Mouse (Mus musculus) cerebellum, postnatal 25 days (tissue): ENCODE results near the gene Grap2.
A peak's percentile ranks its signal among the peaks of the same experiment; 100 is the strongest.
"Not testable (repeated sequence)": the region's sequence is repeated elsewhere in the genome, so short reads cannot be mapped to it uniquely, and the experiment has no call there.

ENCODE experiments used
- DNase-seq, 2 experiments: peaks; one replicate each; pipeline ENCODE4 v3.0.0; 2021; ENCODE audit warnings: mixed read lengths in 2 of 2

Gene Grap2

DNA sequence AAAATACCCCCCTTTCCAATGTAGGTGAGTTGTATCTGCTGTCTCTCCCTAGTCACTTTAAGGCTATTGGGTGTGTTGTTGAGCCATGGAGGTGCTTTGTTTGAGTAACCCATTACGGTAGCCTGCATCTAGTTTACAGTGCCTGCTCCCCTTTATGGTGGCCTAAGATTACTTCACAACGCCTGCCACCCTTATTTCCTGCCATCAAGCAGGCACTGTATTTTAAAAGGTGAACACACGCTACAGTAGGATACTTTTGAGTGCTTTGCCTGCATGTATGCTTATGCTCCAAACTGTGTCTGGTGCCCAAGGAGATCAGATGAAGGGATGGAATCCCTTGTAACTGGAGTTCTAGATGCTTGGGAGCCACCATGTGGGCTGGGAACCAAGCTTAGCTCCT, 5.3 kb upstream of the Grap2 start:
- DNase-seq = no peak

DNA sequence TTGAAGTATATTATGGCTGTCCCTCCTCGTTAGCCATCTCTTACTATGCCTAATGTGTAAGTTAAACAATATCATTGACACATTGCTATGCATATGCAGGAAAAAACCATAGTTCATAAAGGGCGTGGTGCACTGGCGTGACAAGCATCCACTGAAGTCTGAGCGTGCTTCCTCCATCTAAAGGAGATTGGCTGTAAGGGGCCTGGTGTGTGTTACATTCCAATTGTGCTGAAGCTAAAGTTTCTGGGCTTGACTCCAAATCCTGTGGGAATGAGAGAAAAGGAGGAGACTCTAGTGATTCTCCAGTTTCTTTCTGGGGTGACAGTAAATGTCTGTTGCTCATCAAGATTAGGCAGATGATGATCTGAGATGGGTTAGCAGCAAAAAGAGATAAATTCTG, 4.7 kb upstream of the Grap2 start:
- no peak for DNase-seq

DNA sequence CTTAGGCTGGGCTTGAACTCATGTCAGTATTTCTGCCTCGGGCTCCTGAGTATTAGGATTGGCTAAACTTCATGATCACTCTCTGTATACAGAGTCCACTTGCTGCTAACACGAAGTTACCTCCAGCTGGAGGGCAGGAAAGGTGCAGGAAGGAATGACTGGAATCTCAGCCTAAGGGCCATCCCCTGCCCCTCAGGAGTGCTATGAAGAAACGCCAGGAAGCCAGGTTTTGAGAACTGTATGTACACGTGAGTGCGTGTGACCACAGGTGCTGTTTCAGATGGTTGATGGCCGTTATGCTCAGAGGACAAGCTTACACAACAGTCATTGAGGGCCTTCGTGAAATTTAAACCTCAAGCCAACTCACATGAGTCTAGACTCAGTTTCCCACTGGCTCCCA, 3.2 kb upstream of the Grap2 start:
- no peak for DNase-seq

DNA sequence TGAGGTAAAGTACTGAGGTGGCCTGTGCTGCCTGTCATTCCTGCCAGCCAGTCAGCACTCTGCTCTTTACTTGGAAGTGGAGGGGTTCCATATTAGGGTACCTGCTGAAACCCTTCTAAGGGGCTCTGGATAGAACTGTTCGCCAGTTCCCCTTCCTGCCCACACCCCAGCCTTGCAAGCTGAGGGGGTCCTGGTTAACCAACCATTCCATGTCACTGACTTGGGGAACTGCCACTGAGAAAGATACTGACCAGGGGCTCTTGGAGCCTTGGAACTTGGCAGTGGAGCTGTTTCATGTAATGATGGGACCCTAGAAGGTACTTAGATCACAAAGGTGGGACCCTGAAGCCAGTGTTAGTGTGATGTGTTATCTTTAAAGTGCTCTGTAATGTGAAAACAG, 2.2 kb upstream of the Grap2 start:
- no peak for DNase-seq

DNA sequence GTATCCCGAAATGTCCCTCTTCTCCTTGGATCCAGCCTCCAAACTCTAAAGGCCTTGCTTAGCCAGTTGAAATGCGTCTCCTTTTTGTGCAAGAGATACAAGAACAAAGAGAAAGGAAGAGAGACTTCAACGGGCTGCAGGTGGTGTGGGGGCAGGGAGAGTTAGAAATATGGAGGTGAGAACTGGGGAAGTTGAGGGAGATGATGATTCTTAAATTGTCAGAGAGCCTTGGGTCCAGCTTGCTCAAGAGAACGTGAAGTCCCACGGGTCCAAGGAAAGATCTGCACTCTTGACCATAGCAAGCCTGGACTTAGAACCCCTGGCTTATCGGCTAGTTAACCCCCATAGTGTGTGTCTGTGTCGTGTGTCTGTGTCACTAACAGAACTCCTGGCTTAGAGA, 783 bp upstream of the Grap2 start:
- no peak for DNase-seq

DNA sequence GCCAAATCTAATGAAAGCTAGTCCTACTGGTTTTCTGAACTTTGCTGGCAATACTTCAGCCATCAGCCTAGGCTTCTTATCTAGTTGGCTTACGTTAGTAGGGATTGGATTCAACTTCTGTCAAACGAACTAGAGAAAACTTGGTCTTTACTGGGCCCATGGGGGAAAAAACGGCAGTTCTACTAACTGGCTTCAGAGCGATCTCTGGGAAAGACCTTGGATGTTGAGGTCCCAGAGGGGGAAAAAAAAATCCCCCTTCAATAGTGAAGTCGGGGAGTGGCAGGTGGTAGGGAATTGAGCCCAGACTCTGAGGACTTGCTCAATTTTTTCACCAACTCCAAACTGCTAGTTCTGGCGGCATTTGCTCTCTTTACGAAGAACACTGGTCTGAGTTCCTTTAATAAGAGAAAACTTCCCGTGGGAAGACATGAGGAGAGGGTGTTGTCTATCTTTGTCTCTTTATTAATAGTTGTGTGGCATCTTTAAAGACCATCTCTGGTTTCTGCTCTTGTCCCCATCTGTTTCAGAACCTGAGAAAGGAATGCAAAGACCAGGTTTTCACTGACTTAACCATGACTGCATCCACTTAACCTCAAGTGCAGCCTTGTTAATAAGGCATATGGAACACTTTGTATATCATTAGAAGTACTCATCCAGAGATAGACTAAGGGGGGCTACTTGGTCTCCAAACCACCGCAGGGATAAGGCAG, 572 bp downstream of the Grap2 start:
- no peak for DNase-seq

DNA sequence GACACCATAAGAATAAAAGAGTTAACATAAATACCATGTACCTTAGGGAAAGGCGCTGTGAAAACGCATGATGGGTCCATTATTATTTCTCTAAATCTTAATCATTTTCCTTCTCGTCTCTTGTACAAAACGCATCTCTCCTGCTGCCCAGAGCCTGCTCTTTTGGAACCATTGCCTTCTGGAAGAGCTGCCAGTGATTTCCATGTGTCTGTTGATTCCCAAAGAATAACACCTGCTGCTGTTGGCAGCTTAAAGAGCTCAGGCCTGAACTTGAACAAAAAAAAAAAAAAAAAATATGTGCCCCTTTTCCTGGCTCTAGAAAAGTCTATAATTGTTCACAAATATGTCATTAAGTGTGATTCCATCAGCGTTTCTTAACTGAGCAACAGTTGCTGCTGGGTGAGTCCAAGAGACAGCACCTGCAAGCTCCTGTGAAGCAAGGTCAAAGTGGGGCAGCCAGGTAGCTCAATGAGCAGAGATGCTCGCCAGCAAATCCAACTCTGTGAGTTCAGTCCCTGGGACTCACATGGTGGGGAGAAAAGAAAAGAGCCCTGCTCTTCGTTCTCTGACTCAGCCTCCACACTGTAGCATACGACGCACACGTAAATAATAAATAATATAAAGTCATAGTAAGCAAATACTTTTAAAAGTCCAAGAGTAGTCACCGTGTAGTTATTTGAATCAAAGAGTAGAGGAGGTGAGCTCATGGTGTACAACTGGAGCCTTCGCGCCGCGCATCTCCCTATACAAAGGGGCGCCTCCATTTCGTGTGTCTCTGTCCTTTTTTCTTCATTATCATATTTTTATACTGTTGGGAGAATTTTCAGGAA, 2.0 kb downstream of the Grap2 start:
- peak; percentile 31 to 60 for DNase-seq

DNA sequence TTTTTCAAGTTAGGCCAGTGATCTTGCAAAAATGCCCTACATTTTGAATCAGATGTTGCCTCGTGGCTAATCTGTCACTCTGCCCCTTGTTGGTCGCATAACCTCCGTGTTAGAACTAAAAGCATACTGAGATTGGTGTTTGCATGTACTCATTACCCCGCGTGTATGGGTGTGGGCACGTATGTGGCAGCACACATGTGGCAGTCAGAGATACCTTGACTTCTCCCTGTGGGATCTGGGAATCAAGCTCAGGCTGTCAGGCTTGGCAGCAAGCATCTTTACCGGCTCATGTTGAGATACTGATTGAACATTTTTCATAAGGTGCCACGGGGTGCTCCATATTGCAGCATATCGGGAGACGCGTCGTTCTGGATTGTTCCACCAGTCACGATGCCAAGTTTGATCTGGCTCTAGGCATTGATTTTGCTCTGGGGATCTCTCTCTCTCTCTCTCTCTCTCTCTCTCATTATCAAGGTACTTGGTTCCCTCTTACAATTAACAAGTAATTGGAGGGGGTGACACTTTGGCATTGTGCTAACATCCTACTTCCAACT, 3.5 kb downstream of the Grap2 start:
- DNase-seq = peak in 1 of 2 experiments; percentile 19

DNA sequence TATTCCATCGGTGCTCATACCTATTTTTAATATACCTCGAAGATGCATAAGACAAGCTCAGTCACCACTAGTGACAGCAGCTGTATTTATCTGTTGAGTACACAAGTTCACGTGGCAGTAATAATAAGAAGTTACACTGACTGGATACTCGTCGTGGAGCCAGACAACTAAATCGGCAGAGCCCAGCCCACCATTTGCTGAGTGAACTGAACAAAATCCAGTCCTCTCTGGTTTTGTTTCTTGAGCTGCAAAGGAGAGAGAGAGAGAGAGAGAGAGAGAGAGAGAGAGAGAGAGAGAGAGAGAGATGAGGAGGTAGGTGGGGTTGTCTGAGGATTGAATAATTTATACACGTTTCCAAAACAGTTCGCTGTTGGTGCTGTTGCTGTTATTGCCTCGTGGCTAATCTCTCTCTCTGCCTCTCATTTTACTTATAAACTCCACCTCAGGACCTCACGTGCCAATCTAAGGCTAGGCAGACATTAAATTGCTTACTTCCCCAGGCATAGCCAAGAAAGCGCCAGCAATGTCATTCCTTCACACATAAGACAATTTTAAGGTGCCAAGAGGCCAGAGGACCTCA, 4.1 kb downstream of the Grap2 start:
- no peak for DNase-seq

DNA sequence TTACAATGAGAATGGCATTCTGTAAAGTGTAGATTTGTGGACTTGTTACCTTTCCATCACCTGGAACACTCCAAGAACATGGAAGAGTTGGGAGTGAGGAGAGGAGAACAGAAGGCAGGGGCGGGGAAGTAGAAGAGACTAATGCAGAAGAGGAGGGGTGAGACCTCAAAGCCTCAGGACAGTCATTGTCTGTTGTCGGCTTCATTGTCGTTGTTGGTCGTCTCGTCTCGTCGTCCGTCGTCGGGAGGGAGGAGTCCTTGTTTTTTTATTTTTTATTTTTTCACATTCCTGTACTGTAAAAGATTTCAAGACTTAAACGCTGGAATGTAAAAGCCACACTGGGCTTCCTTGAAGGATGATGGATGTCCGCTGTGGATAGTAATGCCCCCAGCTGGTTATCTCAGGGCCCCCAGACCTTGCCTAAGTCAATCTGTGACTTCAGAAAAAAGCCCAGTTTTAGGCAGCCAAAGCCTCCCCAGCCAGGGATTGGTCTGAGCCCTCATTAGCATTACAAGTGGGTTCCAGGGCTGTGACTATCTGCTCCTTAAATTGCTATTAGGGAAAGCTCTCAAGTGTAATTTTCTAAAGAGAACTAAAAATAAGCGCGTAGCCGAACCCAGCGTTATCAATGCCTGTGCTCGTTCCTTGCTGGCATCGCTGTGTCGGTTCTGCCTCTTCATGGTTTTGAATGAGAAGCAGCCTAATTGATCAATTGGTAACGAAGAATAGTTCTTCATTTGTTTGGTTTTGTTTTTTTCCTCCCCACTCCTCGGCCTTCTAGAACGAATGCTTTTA, 5.0 kb downstream of the Grap2 start:
- no peak for DNase-seq

DNA sequence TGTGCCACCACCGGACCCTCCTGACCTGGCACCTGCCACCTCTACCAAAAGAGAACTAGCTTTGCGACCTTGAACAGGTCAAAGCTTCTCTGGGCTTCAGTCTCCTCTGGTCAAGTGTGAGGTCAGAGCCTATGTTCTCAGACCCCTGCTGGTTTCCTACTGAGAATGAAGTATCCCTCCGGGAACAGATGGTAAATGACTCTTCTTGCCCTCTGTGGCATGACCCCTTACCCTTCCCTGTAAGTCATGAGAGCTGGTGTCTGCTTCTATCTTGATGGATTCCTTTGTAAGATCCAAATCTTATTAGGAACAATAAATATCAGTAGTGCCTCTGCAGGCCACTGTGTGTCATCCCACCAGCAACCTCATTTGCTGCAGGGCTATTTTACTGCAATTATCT, 6.7 kb downstream of the Grap2 start:
- no peak for DNase-seq

DNA sequence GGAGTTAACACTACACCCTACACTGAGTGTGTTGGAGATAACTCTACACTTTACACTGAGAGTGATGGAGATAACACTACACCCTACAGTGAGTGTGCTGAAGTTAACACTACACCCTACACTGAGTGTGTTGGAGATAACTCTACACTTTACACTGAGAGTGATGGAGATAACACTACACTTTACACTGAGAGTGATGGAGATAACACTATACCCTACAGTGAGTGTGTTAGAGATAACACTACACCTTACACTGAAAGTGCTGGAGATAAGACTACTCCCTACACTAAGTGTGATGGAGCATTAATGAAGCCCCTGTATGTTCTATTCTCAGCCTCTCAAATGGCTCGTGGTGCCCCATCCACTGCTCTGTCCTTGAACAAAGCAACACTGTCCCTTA, 8.2 kb downstream of the Grap2 start:
- not testable (repeated sequence) for DNase-seq

DNA sequence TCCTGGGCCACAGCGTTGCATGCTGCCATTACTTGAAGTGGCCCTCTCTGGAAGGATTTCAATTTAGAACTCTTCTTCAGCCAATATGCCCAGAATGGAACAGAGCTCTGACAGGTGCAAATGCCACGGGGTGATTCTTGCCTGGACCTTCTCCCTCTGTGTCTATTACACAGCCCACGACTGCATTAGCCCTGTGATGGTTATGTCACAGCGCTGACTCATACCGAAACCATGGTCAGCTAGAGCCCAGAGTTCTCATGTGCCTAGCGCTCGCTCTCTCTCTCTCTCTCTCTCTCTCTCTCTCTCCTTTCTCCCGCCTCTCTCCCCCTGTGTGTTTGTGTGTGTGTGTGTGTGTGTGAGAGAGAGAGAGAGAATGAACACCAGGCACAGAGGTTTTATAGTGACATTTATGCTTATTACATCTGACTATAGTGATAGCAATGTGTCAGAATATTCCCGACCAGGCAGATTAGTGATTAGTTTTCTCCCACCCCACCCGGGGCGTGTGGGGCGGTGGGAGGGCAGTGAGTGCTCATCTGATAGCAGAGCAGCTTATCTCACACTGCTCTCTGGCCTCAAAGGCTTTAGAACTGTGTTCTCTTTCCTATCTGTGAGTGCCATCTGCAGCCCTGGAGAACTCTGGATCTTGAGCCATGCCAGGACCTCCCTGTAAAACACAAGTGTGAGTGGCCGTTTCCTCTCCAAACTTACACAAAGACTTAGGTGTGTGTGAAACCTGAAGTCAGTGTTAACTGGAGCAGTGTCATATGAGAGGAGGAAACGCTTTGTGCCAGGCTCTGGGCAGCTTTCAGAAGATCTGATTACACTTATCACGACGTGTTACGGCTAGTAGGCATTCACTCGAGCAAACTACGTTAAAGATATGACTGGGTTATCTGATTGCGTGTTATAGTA, 10.4 kb downstream of the Grap2 start:
- no peak for DNase-seq

DNA sequence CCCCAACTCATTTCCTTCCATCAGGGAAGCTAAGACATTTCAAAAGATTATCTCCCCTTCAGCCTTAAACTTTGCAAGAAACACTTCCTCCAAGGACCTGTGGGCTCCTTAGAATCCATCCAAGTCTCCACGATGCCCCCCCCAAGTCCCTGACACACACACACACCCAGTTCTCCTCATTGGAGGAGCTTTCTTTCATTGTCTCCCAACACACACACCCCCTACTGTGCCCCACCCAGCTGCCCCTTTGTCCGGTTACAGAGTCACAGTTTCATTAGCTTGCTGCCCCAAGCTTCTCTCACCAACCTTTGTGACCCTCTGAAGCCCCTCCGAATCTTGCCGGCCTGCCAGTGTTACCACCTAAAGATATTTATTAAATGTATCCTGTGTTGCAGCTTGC, 13.9 kb downstream of the Grap2 start:
- no peak for DNase-seq

DNA sequence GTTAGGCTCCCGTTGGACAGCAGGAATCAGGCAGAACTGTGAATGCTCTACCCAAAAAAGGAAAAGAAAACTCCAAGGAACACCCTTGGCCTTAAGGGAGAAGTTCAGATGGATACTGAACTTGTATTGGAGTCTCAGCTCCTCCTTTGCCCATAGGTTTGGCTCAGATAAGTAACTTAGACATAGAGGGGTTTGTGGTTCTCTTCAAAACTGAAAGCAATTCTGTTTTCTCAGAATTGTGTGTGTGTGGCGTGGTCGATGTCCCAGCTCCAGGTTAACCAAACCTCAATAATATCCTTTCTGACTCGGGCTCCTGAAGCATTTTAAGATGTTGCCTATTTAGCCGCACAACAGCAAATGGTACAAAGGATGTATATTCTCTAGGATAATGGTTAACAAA, 18.2 kb downstream of the Grap2 start:
- no peak for DNase-seq

DNA sequence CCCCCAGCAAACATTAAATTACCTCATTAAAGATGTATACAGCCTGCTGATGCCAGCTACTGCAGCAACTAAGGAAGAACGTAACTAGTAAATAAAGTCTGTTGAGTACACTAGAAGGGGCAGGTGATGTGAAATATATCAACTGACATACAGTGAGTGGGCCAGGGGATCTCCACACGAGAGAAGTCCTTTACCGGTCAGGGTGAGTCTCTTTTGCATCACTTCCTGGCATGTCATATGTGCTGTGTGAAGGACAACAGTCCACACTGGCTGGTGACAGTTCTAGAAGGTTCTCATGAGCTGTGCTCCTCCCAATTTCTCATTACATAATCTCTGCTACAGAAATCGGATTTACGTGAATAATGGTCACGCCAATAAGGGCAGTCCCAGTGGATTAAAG, 20.3 kb downstream of the Grap2 start:
- DNase-seq = no peak

DNA sequence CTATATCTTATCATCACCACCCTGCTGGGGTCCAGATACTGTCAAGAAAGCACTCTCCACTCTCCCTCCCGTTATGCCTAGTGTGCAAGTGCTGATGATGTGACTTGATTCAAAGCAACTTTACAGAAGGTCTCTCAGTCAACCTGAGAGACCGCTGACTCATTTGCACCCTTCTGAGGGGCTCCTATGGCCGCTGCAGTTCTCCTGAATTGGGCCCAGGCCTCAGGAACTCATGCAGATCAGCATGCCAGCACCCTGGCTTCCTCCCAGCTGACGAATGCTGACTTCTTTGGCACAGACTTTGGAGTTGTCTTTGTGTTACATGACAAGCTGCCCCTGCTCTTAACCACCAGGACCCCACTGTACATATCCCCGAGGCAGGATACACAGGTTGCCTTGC, 21.5 kb downstream of the Grap2 start:
- no peak for DNase-seq

DNA sequence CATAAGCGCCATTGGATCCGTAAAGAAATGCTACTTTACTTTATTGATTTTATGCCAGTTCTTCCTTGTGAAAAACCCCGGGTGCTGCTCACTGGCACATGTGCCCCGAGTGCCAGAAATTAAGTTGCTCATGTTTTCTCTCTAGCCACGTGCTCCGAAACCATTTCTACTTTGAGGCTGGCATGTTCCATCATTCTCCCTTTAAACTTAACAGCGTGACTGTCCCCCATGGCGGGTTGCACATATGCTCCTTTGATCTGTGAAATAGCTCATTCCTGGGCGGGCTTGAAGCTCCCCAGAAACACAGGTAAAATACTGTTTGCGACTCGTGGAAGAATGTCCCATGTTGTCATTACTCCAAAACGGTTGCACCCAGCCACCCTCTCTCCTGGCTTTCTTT, 26.4 kb downstream of the Grap2 start:
- no peak for DNase-seq

DNA sequence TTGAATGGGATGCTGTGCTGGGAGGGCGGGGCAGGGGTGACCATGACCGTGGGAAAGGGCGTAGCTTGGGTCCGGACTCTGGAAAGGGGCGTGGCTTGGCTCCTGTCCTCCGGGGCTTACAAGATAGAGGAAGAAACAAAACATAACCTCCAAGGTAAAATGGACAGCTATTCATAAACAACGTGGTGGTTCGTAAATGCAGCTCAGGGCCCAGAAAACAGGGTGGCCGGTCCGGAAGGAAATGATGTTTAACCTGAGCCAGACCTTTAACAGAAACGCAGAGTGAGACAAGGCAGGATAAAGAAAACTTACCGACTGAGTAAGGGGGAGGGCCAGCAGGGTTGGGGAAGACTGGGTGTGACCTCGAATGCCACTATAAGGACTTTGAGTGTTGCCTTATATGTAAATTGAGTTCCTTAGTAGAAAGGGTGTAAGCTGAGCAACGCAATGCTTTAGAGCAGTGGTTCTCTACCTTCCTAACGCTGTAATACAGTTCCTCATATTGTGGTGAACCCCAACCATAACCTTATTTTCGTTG, 26.9 kb downstream of the Grap2 start:
- DNase-seq = no peak

DNA sequence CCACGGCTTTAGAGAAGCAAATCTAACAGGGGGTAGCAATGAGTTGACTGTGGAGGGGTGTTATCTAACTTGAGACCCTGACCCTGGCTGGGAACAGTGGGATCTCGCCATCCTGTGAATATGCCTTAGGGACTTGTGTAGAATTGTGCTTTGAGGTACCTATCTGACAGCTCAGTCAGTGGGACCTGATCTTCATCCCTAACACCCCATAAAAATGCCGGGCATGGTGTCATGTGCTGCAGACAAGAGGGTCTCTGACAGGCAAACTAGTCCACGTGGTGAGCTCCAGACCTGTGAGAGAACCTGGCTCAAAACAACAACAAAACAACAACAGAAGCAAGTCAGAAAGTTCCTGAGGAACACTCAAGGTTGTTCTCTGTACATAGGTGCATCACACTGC, 27.4 kb downstream of the Grap2 start:
- DNase-seq = no peak

DNA sequence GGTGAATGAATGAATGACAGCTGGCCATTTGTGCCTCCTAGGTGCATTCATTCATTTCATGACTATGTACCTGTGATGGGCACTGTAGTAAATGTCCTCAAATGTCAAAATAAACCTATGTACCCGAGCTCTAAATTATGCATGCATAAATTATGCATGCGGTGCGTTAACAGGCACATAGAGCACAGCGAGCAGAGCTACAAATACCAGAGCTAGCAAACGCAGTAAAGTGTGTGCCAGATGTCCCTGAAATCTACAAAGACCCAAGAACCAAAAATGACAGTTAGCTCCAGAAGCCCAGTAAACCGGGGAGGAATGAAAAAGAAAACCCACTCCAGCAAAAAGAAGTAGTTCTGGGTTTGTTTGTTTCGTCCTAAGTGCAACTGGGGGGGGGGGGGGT, 29.1 kb downstream of the Grap2 start:
- no peak for DNase-seq

DNA sequence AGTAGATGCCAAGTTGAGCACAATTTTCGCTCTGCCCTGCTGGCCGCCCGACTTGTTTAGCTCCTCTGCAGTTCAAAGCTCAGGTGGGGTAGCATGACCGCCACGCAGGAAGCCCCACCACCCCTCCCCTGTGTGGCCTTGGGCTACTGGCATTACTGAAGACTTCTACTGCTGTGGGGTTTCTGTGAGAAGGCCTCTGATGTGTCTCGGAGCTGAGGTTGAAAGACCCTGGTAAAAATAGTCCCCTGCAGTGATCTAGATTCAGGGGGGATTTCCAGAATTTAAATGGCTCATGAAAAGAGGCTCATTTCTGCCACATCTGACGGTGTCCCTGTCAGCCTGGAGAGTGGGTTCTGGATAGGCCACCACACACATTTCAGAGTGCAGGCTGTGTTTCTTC, 30.1 kb downstream of the Grap2 start:
- no peak for DNase-seq
